Mouse (Mus musculus): ENCODE results near the gene Car15.

Gene Car15

DNA sequence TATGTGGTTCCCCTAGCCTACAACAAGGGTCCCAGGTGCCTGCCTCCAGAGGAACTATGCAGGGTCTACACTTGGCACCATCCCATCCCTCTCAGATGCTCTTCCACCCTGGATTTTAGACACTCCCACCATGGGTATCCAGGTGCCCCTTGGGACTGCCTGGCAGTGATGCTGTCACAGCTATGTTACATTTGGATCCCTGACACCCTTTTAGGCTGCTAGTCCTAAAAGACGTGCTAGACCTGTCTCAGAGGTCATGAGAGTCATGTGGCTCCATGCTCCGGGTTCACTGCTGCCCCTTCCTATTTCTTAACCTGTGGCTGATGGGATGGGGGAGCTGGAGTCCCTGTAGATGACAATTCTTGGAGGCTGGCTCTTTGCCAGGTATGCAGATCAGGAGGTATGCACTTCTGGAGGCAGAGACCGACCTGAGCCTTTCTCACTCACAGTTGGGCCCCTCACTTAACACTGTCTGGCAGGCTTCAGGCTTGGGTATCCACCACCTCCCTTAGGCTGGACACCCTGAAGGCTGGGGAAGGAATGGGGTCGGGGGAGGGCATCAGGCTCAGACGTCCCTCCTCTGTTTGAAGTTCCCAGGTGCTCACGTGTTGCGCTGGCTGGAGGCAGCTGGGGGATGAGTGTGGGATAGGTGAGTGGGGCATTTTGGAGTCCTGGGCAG is 36.2 kb downstream of the Car15 start:
- no peak for DNase-seq (ENCODE audit: low read depth)

DNA sequence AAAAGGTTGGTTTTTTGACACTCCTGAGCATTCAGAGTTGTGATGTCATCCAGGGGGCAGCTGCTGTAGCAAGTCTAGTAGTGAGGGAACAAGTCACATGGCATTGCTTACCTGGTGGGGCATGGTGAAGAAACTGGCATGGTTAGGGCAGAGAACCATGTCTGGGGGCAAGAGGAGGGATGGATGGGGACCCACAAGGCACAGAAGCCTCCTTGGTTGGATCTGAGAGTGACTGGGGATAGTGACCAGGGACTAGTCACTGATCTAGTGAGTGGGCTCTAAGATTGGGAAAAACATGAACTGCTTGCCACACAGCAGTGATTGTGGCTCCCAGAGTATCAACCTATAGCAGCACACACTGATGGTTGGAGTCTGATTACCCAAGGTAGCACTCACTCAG is 38.6 kb downstream of the Car15 start:
- DNase-seq (ENCODE audit: low read depth): no peak

DNA sequence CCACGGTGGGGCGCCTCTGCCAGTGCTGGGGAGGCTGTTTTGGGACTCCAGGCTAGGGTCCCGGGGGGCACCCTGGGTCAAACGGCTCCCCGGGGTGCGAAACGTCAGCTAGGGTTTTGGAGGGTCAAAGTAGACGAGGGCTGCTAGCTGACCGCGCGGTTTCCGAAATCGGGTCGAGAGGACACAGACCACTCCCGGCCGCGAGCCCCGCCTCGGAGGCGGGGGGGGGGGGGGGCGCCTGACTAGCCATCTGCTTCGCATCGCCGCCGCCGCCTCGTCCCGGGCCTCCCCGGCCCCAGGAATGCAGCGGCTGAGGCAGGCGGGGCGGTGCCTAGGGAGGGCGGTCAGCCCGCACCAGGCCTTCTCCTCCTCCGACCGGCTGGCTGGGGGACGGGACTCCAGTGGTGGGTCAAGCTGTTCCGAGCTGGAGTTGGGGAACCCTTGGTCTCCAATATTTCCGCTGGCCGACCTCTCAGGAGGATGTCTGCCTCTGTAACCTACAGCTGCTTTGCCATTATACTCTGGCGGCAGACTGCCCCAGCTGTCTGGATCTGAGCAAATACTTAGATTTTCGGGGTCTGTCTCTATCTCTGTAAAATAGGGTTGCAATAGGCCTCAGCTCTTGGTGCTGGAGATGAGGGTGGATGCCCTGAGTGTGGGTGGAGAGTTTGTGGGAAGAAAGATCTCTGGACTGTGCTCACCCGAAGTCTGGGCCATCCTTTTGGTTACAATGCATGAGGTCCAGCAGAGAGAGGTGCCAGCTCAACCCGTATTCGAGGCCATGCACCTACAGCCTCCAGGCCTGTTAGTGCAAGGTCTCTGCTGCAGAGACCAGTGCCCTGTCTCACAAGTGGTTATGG is 39.6 kb downstream of the Car15 start:
- DNase-seq (ENCODE audit: low read depth): no peak

DNA sequence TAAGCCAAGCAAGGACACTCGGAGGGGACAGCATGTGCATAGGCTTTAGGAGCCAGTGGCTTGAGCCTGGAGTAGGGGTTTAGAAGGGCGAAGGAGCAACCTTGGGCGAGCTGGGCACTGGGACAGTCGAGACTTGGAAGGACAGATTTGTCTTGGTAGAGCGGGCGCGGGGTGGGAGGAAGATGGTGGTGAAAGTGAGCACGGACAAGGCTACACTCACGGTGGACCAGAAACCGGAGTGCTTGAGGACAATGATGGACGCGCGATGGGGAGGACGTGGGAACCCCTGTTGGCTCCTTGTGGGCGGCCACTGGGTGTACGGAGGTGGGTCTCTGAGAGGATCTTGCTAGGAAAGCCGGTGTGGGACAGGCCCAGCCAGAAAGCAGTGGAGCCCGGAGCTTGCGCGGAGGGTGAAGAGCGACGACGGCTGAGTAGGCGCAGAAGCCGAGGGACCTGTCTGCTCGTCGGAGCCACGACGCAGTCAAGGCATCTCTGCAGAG is 40.3 kb downstream of the Car15 start:
- no peak for DNase-seq (ENCODE audit: low read depth)

- DNase-seq (ENCODE audit: low read depth): no peak
Measured at GRCm38 (mm10) chr16:17796971-17797811, 41.0 kb downstream of the Car15 start, which contains the start of gene Scarf2. Gene Scarf2 (plus strand): TSS chr16:17797282.

DNA sequence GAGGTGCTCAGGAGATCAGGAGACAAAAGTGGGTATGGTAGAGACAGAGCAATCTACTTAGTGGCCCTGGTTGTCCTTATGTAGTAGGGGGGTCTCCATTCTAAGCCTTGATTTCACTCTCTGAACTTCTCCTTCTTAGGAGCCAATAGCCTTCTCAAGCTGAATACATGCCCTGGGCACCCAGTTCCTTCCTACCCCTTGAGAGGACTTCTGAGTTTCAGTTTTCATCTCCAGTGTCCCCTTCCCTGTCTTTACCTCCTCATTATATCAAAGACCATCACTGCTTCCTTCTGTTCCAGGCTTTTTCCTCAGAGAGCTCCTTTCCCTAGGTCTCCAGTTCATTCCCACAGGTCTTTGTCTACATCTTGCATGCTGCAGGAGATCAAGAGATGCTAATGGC is 41.6 kb downstream of the Car15 start:
- DNase-seq (ENCODE audit: low read depth): no peak

- no peak for DNase-seq (ENCODE audit: low read depth)
Measured at GRCm38 (mm10) chr16:17795643-17796042, 42.5 kb downstream of the Car15 start.

DNA sequence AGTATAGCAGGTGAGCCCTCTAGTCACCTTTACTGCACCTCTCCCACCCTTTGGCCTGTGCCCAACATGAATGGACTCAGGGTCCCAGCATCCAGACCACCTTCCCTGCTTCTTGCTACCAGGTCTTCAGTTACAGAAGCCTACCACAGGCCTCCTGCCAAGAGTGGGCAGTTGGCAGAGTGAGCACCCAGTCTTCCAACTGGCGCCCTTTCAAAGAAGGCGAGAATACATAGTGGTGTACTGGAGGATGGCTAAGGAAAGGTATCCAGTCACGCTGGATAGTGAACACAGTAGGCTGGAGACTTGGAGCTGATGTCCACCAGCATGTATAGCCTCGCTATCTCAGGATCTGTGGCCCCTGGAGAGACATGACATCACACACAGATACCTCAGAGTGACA is 44.1 kb downstream of the Car15 start:
- DNase-seq (ENCODE audit: low read depth): no peak

DNA sequence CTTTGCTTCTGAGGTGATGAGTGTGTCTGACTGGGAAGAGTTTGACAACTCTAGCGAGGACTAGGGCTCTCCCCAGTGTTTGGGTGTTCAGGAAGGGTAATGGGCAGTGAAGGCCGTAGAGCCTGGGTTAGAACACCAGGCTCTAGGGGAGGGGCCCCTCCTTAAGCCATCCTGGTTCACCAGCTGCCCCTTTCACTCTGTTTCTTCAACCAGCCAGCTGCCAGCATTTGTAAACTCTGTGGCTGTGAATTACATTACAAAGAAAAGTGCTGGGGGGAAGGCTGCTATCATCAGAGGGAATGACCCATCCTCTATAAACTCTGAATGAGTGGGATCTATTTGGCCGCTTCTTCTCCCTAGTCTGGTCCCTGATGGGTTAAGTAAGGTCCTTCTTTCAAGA is 45.4 kb downstream of the Car15 start:
- no peak for DNase-seq (ENCODE audit: low read depth)

- no peak for DNase-seq (ENCODE audit: low read depth)
Measured at GRCm38 (mm10) chr16:17785337-17785736, 52.8 kb downstream of the Car15 start.

All from c-Kit-positive CD71-positive TER-119-negative erythroid progenitor cells, embryonic 14.5 days (primary cell).